Mouse (Mus musculus) myocyte (in vitro differentiated cells): Measurements from ENCODE around the gene Maz. TPM values are rescaled to one million over a fixed set of nuclear protein-coding genes. Genes with fewer than 3 reads are reported as not detected.

ENCODE experiments used
- H3K27me3 ChIP-seq: one replicate; pipeline ENCODE4 v1.6.1; 2011; ENCODE audit not compliant: control insufficient read depth, insufficient read depth, insufficient read length
- H3K36me3 ChIP-seq: one replicate; pipeline ENCODE4 v1.6.1; 2011; ENCODE audit not compliant: control insufficient read depth, insufficient read depth
- H3K4me2 ChIP-seq: one replicate; pipeline ENCODE4 v1.6.1; 2011; ENCODE audit warnings: low read depth, control low read depth
- H3K4me3 ChIP-seq: one replicate; pipeline ENCODE4 v1.5.1; 2011; ENCODE audit warnings: mild to moderate bottlenecking, control low read depth, moderate library complexity
- H3K79me2 ChIP-seq: one replicate; pipeline ENCODE4 v1.6.1; 2011; ENCODE audit not compliant: control insufficient read depth, insufficient read depth
- H3ac ChIP-seq: one replicate; pipeline ENCODE4 v1.6.1; 2011; ENCODE audit not compliant: control insufficient read depth, insufficient read length
- CEBPB ChIP-seq: IDR thresholded peaks from 2 replicates; pipeline ENCODE4 v1.6.1; 2011; ENCODE audit warnings: mild to moderate bottlenecking, moderate library complexity; ENCODE audit not compliant: poor library complexity, insufficient read depth, severe bottlenecking
- E2F4 ChIP-seq: IDR thresholded peaks from one replicate; pipeline ENCODE4 v1.6.1; 2011; ENCODE audit warnings: mild to moderate bottlenecking, control low read depth, moderate library complexity; ENCODE audit not compliant: insufficient read depth
- MAX ChIP-seq: IDR thresholded peaks from one replicate; pipeline ENCODE4 v1.6.1; 2011; ENCODE audit warnings: low read depth, mild to moderate bottlenecking, control low read depth
- MYOD1 ChIP-seq, 3 experiments: IDR thresholded peaks; one replicate each; pipeline ENCODE4 v1.6.1; 2011; ENCODE audit warnings: control low read depth in 2 of 3, low read depth in 2 of 3, mild to moderate bottlenecking in 2 of 3, moderate library complexity in 1 of 3; ENCODE audit not compliant: insufficient read length in 2 of 3, control insufficient read depth in 1 of 3
- MYOG ChIP-seq, 3 experiments: IDR thresholded peaks; one replicate each; pipeline ENCODE4 v1.6.1; 2011; ENCODE audit warnings: control low read depth in 2 of 3, low read depth in 2 of 3, mild to moderate bottlenecking in 2 of 3; ENCODE audit not compliant: insufficient read length in 2 of 3, control insufficient read depth in 1 of 3, insufficient read depth in 1 of 3
- POLR2A ChIP-seq: IDR thresholded peaks from one replicate; pipeline ENCODE4 v1.6.1; 2011; ENCODE audit warnings: low read depth, mild to moderate bottlenecking, control low read depth, moderate library complexity; ENCODE audit not compliant: insufficient read length
- POLR2AphosphoS2 ChIP-seq: IDR thresholded peaks from one replicate; pipeline ENCODE4 v1.6.1; 2011; ENCODE audit warnings: low read depth, control low read depth; ENCODE audit not compliant: insufficient read length
- REST ChIP-seq: IDR thresholded peaks from one replicate; pipeline ENCODE4 v1.6.1; 2011; ENCODE audit warnings: mild to moderate bottlenecking, control low read depth, moderate library complexity; ENCODE audit not compliant: insufficient read depth, insufficient read length
- SRF ChIP-seq: IDR thresholded peaks from one replicate; pipeline ENCODE4 v1.6.1; 2011; ENCODE audit warnings: low read depth; ENCODE audit not compliant: control insufficient read depth, insufficient read length
- TCF12 ChIP-seq: IDR thresholded peaks from one replicate; pipeline ENCODE4 v1.6.1; 2011; ENCODE audit warnings: mild to moderate bottlenecking, control low read depth; ENCODE audit not compliant: poor library complexity, insufficient read depth, severe bottlenecking
- TCF3 ChIP-seq: IDR thresholded peaks from one replicate; pipeline ENCODE4 v1.6.1; 2011; ENCODE audit warnings: low read depth, control low read depth; ENCODE audit not compliant: insufficient read length
- USF1 ChIP-seq: IDR thresholded peaks from one replicate; pipeline ENCODE4 v1.6.1; 2011; ENCODE audit warnings: low read depth, mild to moderate bottlenecking, control low read depth, moderate library complexity
- polyA plus RNA-seq: library from polyadenylated mRNA; unstranded; fragments of >200 nt; fragmentation: generic; extraction: Trizol; gene quantifications from one replicate; pipeline ENCODE4 v1.2.1, GENCODE M21; 2012; ENCODE audit warnings: missing spikeins

The Maz gene
- 115 TPM for polyA plus RNA-seq

DNA sequence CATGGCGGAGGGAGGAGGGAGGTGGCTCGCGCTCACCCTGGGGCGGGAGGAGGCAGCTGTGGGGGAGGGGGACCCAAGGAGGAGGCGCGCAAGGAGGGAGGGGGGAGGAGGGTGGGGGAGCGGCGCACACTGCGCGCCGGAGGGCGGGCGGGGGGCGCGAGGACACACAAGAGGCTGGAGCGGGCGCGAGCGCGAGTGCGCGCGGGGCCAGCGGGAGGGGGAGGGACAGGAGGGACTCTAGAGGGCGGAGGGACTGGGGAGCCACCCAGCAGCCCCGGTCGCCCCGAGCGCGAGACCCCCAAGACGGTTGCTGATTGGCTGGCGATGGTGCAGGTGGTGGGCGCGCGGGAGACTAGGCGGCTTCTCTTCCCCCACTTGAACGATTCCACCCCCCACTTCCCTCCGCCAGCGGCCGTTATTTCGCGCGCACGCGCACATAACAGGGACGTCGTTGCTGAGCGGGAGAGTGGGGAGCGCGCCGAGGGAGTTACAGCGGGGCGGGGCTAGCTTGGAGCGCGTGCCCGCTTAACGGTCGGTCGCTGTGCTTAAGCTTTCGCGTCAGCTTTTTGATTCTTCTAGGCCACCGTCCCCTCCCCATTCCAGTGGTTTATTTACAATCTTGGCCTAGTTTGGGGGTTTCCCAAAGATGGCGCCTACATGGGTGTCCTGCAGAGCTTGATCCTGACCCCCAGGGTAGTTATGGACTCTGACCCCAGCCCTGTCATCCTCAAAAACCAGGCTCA, at the start of gene Maz:
TSS of gene Maz (minus strand) at position 54 of the 743 bp plus-strand sequence.
- Histone ChIP-seq H3K4me3 (peak within 1 kb of the TSS; percentile 67), H3K4me2 (peak within 1 kb of the TSS; percentile 80), H3K79me2 (peaks cover 20% of the 10 kb centered on the region), H3ac (peak within 1 kb of the TSS; percentile 88), H3K36me3 (peaks cover 37% of the 10 kb centered on the region), H3K27me3 (no peaks in the 10 kb centered on the region)
- TF ChIP-seq POLR2AphosphoS2 (peak; percentile 96), MAX (no peak), MYOG (IDR thresholded peaks at IDR 0.05; ENCODE audit: control insufficient read depth in 1 of 3, insufficient read depth in 1 of 3, insufficient read length in 2 of 3, low read depth in 2 of 3) (peak in 1 of 3 experiments; percentile 4), E2F4 (peak; percentile 34), MYOD1 (IDR thresholded peaks at IDR 0.05; ENCODE audit: control insufficient read depth in 1 of 3, insufficient read length in 2 of 3, low read depth in 2 of 3) (peak in 1 of 3 experiments; percentile 36), POLR2A (peak; percentile 80), SRF (no peak), CEBPB (no peak)

DNA sequence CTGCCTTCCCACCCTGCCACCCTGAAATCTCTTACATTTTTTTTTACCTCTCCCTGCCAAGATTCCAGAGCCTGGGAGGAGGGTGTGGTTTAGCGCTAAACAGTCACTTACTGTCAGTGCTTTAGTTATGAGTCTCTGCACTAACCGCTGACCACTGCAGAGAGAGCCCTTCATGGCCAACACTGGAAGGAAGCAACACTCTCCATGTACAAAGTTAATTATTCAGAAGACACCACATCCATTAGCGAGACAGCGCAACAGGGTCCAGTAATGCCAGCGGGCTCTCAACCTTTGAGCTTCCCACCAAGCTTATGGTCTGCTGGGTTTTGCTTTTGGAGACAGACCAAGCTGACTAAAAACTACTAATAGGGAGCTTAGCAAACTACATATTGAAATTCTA, 49.4 kb upstream of the Maz start:
- Histone ChIP-seq H3ac (no peak overlapping the region), H3K4me2 (no peak overlapping the region), H3K36me3 (no peaks in the 10 kb centered on the region), H3K79me2 (no peaks in the 10 kb centered on the region), H3K27me3 (no peaks in the 10 kb centered on the region), H3K4me3 (no peak overlapping the region)
- TF ChIP-seq POLR2A (no peak), MYOG (IDR thresholded peaks at IDR 0.05; ENCODE audit: control insufficient read depth in 1 of 3, insufficient read depth in 1 of 3, insufficient read length in 2 of 3, low read depth in 2 of 3) (no peak), E2F4 (no peak)

- no peaks in the 10 kb centered on the region for H3K27me3 ChIP-seq
- H3K4me3 ChIP-seq, result no peak overlapping the region
- TF ChIP-seq SRF, result no peak
- no peak for TF ChIP-seq MYOG (IDR thresholded peaks at IDR 0.05; ENCODE audit: control insufficient read depth in 1 of 3, insufficient read depth in 1 of 3, insufficient read length in 2 of 3, low read depth in 2 of 3)
- no peak for TF ChIP-seq TCF12
- TF ChIP-seq POLR2A, result no peak
- no peak for TF ChIP-seq E2F4
- TF ChIP-seq USF1, result no peak
- TF ChIP-seq REST, result no peak
- no peak for TF ChIP-seq MAX
- TF ChIP-seq MYOD1 (IDR thresholded peaks at IDR 0.05; ENCODE audit: control insufficient read depth in 1 of 3, insufficient read length in 2 of 3, low read depth in 2 of 3), result no peak
- no peak for TF ChIP-seq TCF3
- TF ChIP-seq POLR2AphosphoS2, result no peak
- no peak for TF ChIP-seq CEBPB
- no peak overlapping the region for H3K4me2 ChIP-seq
- no peaks in the 10 kb centered on the region for H3K36me3 ChIP-seq
- H3ac ChIP-seq, result no peak overlapping the region
- no peaks in the 10 kb centered on the region for H3K79me2 ChIP-seq
Measured at GRCm38 (mm10) chr7:127073221-127073620, 46.4 kb upstream of the Maz start.

DNA sequence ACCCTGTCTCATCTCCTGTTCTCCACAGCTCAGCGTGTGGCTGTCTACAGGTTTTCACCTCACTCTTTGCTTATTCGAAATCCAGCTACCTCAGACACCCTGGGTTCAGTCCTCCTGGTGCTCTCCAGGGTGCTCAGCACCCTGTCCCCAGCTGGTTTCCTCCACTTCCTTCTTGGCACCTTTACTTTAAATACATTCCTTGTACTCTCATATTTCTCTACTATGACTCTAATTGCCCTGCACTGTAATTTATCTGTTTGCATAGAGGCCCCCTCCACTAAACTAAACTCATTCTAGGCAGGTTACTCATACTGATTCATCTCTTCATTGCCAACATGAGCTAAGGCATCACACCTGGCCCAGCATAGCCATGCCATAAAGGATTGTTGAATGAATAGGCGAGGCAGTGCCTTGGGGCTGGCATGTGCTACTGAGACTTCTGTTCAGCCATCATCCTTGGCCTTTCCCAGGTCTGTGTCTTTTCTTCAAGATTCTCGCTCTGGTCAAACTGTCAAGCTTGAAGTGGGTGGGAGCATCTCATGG, 44.1 kb upstream of the Maz start:
- no peak overlapping the region for H3K4me3 ChIP-seq
- TF ChIP-seq TCF3 (no peak), TCF12 (no peak), SRF (no peak), MAX (no peak), REST (no peak), MYOG (IDR thresholded peaks at IDR 0.05; ENCODE audit: control insufficient read depth in 1 of 3, insufficient read depth in 1 of 3, insufficient read length in 2 of 3, low read depth in 2 of 3) (no peak), CEBPB (no peak), E2F4 (no peak), USF1 (no peak), POLR2AphosphoS2 (no peak), MYOD1 (IDR thresholded peaks at IDR 0.05; ENCODE audit: control insufficient read depth in 1 of 3, insufficient read length in 2 of 3, low read depth in 2 of 3) (no peak), POLR2A (no peak)

GRCm38 (mm10) chr7:127066317-127066716, 39.5 kb upstream of the Maz start:
- TF ChIP-seq MYOG (IDR thresholded peaks at IDR 0.05; ENCODE audit: control insufficient read depth in 1 of 3, insufficient read depth in 1 of 3, insufficient read length in 2 of 3, low read depth in 2 of 3) (no peak), MYOD1 (IDR thresholded peaks at IDR 0.05; ENCODE audit: control insufficient read depth in 1 of 3, insufficient read length in 2 of 3, low read depth in 2 of 3) (no peak), POLR2A (no peak), POLR2AphosphoS2 (no peak), MAX (no peak), CEBPB (no peak)
- Histone ChIP-seq H3K36me3 (no peaks in the 10 kb centered on the region), H3ac (no peak overlapping the region), H3K27me3 (no peaks in the 10 kb centered on the region), H3K4me3 (no peak overlapping the region), H3K79me2 (no peaks in the 10 kb centered on the region), H3K4me2 (peak overlapping the region; percentile 74)

More for the DNA sequence above, 44.1 kb upstream of the Maz start:
- H3K27me3 ChIP-seq, result no peaks in the 10 kb centered on the region
- no peak overlapping the region for H3ac ChIP-seq
- no peaks in the 10 kb centered on the region for H3K79me2 ChIP-seq
- H3K4me2 ChIP-seq, result no peak overlapping the region
- no peaks in the 10 kb centered on the region for H3K36me3 ChIP-seq
